Mouse (Mus musculus) ovary, postnatal 36 days (tissue): ENCODE measurements around the gene Ppp2r3d.

Experiments
- DNase-seq: peaks from one replicate; pipeline ENCODE4 v3.0.0; 2022; ENCODE audit warnings: low spot score, mixed read lengths

Ppp2r3d gene

GRCm38 (mm10) chr9:124411553-124411952 lies 65.1 kb downstream of the Ppp2r3d start:
- no peak for DNase-seq

GRCm38 (mm10) chr9:124408564-124408963 lies 68.1 kb downstream of the Ppp2r3d start:
- DNase-seq: no peak
